Mouse (Mus musculus) small intestine, adult 2 months (tissue): ENCODE measurements at regions not wholly inside any gene's neighbourhood (a gene's known extent, or its start where the extent isn't known, plus 50 kb on each side); places are given as distances from the start of the nearest gene placed in this dataset.

Experiments
- H3K27ac ChIP-seq: fragments of 200-500 bp; 2 replicates; pipeline ENCODE4 v1.5.1; 2012; ENCODE audit warnings: low read depth, low read length, control low read depth, inconsistent platforms; ENCODE audit not compliant: insufficient read depth
- H3K27me3 ChIP-seq: fragments of 200-500 bp; 2 replicates; pipeline ENCODE4 v1.6.1; 2012; ENCODE audit warnings: mild to moderate bottlenecking, moderate library complexity, low read length, inconsistent platforms; ENCODE audit not compliant: control insufficient read depth, insufficient read depth
- H3K36me3 ChIP-seq: fragments of 200-500 bp; 2 replicates; pipeline ENCODE4 v1.6.1; 2012; ENCODE audit warnings: mild to moderate bottlenecking, low read length, control low read depth, inconsistent platforms; ENCODE audit not compliant: control insufficient read depth, insufficient read depth
- H3K4me1 ChIP-seq: fragments of 200-500 bp; 2 replicates; pipeline ENCODE4 v1.6.1; 2012; ENCODE audit warnings: low read length, inconsistent platforms, mixed read lengths; ENCODE audit not compliant: control insufficient read depth, insufficient read depth, insufficient read length
- H3K4me3 ChIP-seq: fragments of 200-500 bp; 2 replicates; pipeline ENCODE4 v1.5.1; 2012; ENCODE audit warnings: low read depth, mild to moderate bottlenecking, control low read depth, inconsistent platforms, low read length, moderate library complexity
- CTCF ChIP-seq: fragments of 200-500 bp; IDR thresholded peaks from 2 replicates; pipeline ENCODE4 v1.5.1; 2012; ENCODE audit warnings: low read depth, mild to moderate bottlenecking, control low read depth, inconsistent platforms, low read length, moderate library complexity, mixed read lengths; ENCODE audit not compliant: insufficient replicate concordance, insufficient read length; ENCODE audit errors: extremely low read depth
- POLR2A ChIP-seq: fragments of 200-500 bp; IDR thresholded peaks from 2 replicates; pipeline ENCODE4 v1.6.1; 2012; ENCODE audit warnings: low read depth, mild to moderate bottlenecking, control low read depth, inconsistent platforms, low read length, moderate library complexity
- WGBS: fragments of 180-500 bp; shearing (Covaris S2); methylation state at CpG from one replicate; pipeline ENCODE4 v1.1.7; 2018; 5-methylcytosine and 5-hydroxymethylcytosine counted together

DNA sequence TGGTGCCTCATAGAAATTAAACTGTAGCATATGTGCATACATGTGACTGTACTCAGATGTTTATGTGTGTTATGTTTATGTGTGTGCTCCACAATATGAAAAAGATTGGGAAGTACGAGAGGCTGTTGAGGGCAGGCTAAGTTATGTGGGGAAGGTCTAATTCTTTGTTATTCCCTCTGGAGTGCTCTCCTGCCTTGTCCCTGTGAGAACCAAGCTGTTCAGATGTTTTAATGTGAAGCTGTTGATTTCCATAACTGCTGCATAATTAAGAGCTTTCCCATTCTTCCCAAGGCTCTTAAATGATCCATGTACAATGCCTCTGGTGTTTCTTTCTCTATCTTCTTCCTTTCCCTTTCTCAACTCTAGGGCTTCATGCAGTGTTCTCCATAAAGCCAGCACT, 202.7 kb upstream of the Xrcc4 start:
- Histone ChIP-seq H3K4me1 (no peaks in the 10 kb centered on the region), H3K36me3 (no peaks in the 10 kb centered on the region), H3K27me3 (no peaks in the 10 kb centered on the region), H3K27ac (no peak overlapping the region), H3K4me3 (no peak overlapping the region)
- 84% methylated on average over 1 of the region's 1 CpGs for WGBS
- TF ChIP-seq CTCF: no peak
- no peak for TF ChIP-seq POLR2A

DNA sequence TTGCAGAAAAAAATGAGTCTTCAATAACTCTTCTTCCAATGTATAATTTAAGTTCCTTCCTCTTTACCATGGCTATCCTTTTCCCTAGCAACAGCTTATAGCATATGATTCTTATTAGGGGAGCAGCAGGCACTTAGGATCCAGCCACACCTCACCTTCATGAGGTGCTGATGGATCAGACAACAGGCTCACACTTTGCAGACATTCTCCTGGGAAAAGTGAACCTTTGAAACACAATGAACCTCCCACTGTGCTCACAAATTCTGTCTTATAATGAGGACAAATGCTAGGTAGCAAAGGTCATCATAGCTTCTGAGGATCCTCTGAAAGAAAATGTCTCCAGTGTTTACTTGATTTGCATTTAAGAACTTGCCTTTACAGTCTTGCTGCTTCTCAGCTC, 191.6 kb upstream of the Xrcc4 start:
- H3K4me3 ChIP-seq: no peak overlapping the region
- H3K36me3 ChIP-seq: no peaks in the 10 kb centered on the region
- no peak overlapping the region for H3K27ac ChIP-seq
- no peaks in the 10 kb centered on the region for H3K4me1 ChIP-seq
- no peak for TF ChIP-seq CTCF
- no peak for TF ChIP-seq POLR2A
- no peaks in the 10 kb centered on the region for H3K27me3 ChIP-seq

DNA sequence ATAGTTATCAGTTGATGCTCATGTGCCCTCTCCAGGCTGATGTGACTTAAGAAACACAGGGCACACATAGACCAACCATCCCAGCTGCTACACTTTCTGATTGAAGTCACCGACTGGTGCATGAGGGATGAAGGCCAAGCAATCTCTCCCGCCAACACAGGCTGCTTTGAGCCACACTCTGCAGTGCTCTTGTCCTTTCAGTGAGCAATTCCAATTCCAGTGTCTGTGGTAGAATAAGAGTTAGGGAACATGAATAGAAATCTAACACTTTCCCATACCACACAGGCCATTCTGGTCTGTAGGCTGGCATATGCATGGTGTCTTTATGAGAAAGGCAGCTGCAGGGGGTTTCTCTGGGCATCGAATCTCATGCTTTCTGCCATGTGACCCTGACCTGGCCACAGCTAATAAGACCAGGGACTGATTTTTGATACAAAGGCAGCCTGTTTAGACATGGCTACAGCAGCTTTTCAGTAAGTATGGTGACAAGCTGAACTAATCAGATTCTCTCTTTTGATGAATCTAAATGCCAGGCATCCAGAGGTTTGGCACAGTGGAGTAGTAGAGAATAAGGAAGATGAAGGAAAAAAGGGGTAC, 190.5 kb upstream of the Xrcc4 start:
- no peaks in the 10 kb centered on the region for H3K36me3 ChIP-seq
- H3K4me3 ChIP-seq: no peak overlapping the region
- H3K27ac ChIP-seq: no peak overlapping the region
- WGBS: 78% methylated on average over 3 of the region's 3 CpGs
- no peaks in the 10 kb centered on the region for H3K27me3 ChIP-seq
- no peaks in the 10 kb centered on the region for H3K4me1 ChIP-seq
- TF ChIP-seq CTCF (no peak), POLR2A (no peak)

DNA sequence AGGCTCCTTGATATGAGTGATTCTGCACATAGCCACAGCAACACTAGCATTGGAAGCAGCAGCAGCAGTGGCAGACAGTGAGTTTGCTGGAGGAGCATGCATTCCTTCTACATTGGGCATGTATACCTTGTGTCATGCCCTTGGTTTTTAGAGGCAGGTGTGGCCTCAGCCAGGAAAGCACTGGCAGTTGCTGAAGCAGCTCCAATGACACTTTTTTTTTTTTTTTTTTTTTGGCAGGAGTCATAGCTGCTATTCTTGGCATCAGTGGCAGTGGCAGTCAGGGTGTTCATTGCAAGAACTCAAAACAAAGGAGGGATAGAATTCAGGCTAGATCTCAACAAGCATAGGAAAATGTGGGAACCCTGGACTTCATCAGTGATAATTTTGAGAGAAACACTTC, 189.9 kb upstream of the Xrcc4 start:
- Histone ChIP-seq H3K36me3 (no peaks in the 10 kb centered on the region), H3K27me3 (no peaks in the 10 kb centered on the region), H3K4me1 (no peaks in the 10 kb centered on the region), H3K4me3 (no peak overlapping the region), H3K27ac (no peak overlapping the region)
- TF ChIP-seq POLR2A: no peak
- no peak for TF ChIP-seq CTCF

DNA sequence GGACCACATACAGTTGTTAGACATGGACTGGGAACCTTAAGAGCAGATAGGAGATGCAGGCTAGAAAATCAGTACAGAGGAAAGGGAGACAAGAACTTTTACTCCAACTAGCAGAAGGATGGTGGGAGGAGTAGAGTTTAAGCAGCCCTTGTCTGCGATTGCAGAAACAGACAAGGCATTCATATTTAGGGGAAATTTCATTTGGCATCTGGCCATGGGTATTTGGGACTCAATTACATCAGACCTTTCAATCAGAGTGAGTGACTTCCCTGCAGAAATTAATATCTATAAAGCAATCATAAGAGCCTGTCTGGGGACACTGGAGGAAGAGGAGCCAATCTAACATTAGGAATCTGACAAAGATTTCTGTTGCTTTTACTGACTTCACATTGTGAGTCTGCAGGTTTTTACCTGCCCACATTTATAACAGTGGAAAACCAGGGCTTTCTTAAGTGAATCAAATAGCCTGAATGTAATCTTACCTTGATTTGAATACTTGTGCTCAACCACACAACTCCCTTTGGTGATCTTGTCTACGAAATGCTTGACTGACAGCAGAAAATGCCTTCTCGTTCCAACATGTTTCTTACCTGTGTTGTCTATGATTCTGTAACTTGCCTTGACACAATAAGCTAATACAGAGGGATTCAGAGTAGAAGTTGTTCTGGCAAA, 169.8 kb upstream of the Xrcc4 start:
- H3K4me1 ChIP-seq: no peaks in the 10 kb centered on the region
- H3K36me3 ChIP-seq: no peaks in the 10 kb centered on the region
- H3K27me3 ChIP-seq: no peaks in the 10 kb centered on the region
- no peak overlapping the region for H3K27ac ChIP-seq
- no peak for TF ChIP-seq POLR2A
- TF ChIP-seq CTCF: no peak
- no peak overlapping the region for H3K4me3 ChIP-seq
- WGBS: 76% methylated on average over 3 of the region's 3 CpGs

DNA sequence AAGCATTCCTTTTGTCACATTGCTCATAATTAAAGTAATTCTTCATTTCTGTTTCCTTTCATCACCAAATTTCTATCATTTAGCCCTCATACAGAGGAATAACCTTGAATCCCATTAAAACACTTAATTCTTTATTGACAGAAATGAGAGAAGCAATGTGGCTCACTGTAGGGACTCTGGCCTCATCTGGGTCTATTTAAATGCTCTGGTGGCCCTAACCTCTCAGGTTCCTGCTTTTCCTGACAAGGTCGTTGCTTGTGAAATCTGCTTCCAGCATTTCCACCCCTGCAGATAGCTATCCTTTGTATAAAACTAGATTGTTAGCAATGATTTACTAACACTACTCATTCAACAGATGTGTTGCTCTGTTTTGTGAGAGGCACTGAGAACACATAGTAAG, 163.6 kb upstream of the Xrcc4 start:
- Histone ChIP-seq H3K36me3 (no peaks in the 10 kb centered on the region), H3K4me3 (no peak overlapping the region), H3K4me1 (no peaks in the 10 kb centered on the region), H3K27ac (no peak overlapping the region), H3K27me3 (no peaks in the 10 kb centered on the region)
- WGBS: 16% methylated on average over 1 of the region's 1 CpGs
- TF ChIP-seq CTCF: no peak
- no peak for TF ChIP-seq POLR2A

DNA sequence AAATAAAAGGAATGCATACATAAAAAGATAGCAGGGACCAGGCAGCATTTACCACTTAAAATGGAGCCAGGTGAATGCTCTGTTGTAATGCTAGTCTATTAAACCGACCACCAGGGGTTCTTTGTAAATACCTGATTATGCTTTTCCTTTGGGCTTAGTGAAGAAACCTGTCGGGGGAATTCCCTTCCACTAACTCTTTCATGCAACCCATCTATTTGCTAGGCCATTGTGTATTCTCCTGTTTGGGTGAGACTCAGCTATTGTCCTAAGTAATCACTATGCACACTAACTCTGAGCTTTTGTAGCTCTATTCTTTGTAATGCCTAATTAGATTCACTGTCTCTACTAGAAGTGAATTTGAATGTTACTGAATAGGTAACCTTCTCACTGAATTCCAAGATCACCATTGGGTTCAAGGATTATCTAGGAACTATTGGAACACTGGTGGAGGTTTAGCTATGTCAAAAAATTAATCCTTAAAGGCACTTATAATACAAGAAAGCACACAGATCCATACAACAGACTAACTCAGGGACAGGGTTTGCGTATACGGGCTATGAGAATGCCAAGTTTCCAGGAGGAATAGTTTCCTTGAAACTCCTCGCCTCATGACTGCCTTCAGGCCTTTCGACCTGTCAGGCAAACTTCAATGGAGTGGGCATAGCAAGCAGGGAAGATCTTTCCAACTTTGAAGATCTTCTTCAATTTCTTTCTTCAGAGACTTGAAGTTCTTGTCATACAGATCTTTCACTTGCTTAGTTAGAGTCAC, 156.8 kb upstream of the Xrcc4 start:
- H3K27me3 ChIP-seq: no peaks in the 10 kb centered on the region
- no peaks in the 10 kb centered on the region for H3K4me1 ChIP-seq
- no peaks in the 10 kb centered on the region for H3K36me3 ChIP-seq
- H3K4me3 ChIP-seq: no peak overlapping the region
- 80% methylated on average over 6 of the region's 6 CpGs for WGBS
- H3K27ac ChIP-seq: no peak overlapping the region
- TF ChIP-seq POLR2A (no peak), CTCF (no peak)

DNA sequence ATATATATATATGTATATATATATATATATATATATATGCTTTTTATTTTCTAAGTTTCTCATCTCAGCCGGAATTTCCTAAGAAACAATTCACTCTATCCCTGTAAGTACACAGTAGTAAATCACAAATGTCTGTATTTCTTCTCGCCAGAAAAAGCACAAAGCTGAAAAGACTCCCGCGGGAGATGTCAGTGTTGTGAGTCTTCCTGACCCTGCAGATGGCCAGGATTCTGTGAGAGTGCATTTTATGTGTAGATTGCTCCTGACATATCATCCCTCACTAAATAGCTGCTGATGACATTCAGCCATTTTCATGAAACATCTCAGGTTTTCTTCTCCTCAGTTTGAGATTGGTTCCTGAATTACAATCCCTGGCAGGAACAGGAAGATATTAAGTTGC, 148.9 kb upstream of the Xrcc4 start:
- no peak for TF ChIP-seq CTCF
- no peak for TF ChIP-seq POLR2A
- Histone ChIP-seq H3K27me3 (no peaks in the 10 kb centered on the region), H3K27ac (no peak overlapping the region), H3K4me3 (no peak overlapping the region), H3K4me1 (no peaks in the 10 kb centered on the region), H3K36me3 (no peaks in the 10 kb centered on the region)
- WGBS: 57% methylated on average over 4 of the region's 4 CpGs
